ENCODE assay signal across 31 mouse cellular contexts in genomic region chr2:145419078-145419477, GRCm38 (mm10).
"Had no signal": no experiment of that assay in that cellular context is flagged by ENCODE, and none has a peak within 500 bp of the region (broad histone marks: within the 10 kb centered on the region; RNA-seq: fewer than 3 reads in every experiment).

No protein-coding gene starts in this region.

- DNase-seq: heart, postnatal 10 days; heart, postnatal 14 days; heart, postnatal 36 days; kidney, adult 11 months; kidney, adult 18-20 months; kidney, adult 2 months; kidney, adult 8-10 months; kidney, adult 9 months; kidney, postnatal 10 days; kidney, postnatal 14 days; kidney, postnatal 25 days; kidney, postnatal 36 days; kidney, postnatal 4 days; layer of hippocampus, adult 9-11 months; layer of hippocampus, postnatal 36 days had no signal

- H3K4me1 ChIP-seq: intestine, embryonic 15.5 days; kidney, embryonic 15.5 days had no signal

- H3K27ac ChIP-seq: heart, embryonic 15.5 days; hindbrain, embryonic 10.5 days; hindbrain, embryonic 12.5 days; hindbrain, embryonic 13.5 days; hindbrain, embryonic 14.5 days; hindbrain, embryonic 15.5 days; hindbrain, postnatal 0 days; intestine, embryonic 15.5 days; kidney, embryonic 15.5 days; kidney, postnatal 0 days; layer of hippocampus, adult 2 months; left cerebral cortex, adult 2 months had no signal

- H3K4me3 ChIP-seq: heart, embryonic 15.5 days; hindbrain, embryonic 10.5 days; hindbrain, embryonic 12.5 days; hindbrain, embryonic 13.5 days; hindbrain, embryonic 15.5 days; intestine, embryonic 15.5 days; kidney, embryonic 15.5 days; layer of hippocampus, adult 2 months; left cerebral cortex, adult 2 months had no signal

- H3K4me2 ChIP-seq: heart, embryonic 15.5 days; hindbrain, embryonic 12.5 days; hindbrain, embryonic 13.5 days; hindbrain, embryonic 14.5 days; hindbrain, embryonic 15.5 days; intestine, embryonic 15.5 days; kidney, embryonic 15.5 days had no signal

- H3K27me3 ChIP-seq: heart, embryonic 15.5 days; hindbrain, embryonic 12.5 days; hindbrain, embryonic 13.5 days; hindbrain, embryonic 15.5 days; intestine, embryonic 15.5 days; kidney, embryonic 15.5 days had no signal

- H3K36me3 ChIP-seq: heart, embryonic 15.5 days; hindbrain, embryonic 10.5 days; hindbrain, embryonic 12.5 days; hindbrain, embryonic 13.5 days; hindbrain, embryonic 15.5 days; intestine, embryonic 15.5 days; kidney, embryonic 15.5 days had no signal

- H3K9ac ChIP-seq: heart, embryonic 15.5 days; hindbrain, embryonic 12.5 days; hindbrain, embryonic 13.5 days; hindbrain, embryonic 14.5 days; hindbrain, embryonic 15.5 days; intestine, embryonic 15.5 days; kidney, embryonic 15.5 days had no signal

- ATAC-seq: hindbrain, embryonic 16.5 days; hindbrain, postnatal 0 days; inflammation-experienced regulatory T-cells, adult 6 months; intestine, embryonic 15.5 days; intestine, embryonic 16.5 days; intestine, postnatal 0 days had no signal

- H3K9me3 ChIP-seq: heart, embryonic 15.5 days; hindbrain, embryonic 10.5 days; hindbrain, embryonic 12.5 days; hindbrain, embryonic 15.5 days; intestine, embryonic 15.5 days; kidney, embryonic 15.5 days had no signal
